Mouse (Mus musculus): ENCODE data around the gene Mrgprd. TPM values are rescaled to one million over a fixed set of nuclear protein-coding genes. Genes with fewer than 3 reads are reported as not detected.

Gene Mrgprd
- polyA plus RNA-seq, 1 experiment, result not detected

- no peaks in the 10 kb centered on the region for H3K27me3 ChIP-seq (ENCODE audit: control insufficient read depth, insufficient read depth, low read length)
- TF ChIP-seq CTCF (IDR thresholded peaks at IDR 0.05; ENCODE audit: control insufficient read depth, insufficient read depth, insufficient replicate concordance, low read depth, low read length) (no peak), POLR2A (IDR thresholded peaks at IDR 0.05; ENCODE audit: control insufficient read depth, low read depth, low read length) (no peak)
- H3K27ac ChIP-seq (ENCODE audit: control insufficient read depth, insufficient read depth, low read depth, low read length), result no peak overlapping the region
- no peak overlapping the region for H3K4me3 ChIP-seq (ENCODE audit: control insufficient read depth, low read depth, low read length)
- no peaks in the 10 kb centered on the region for H3K36me3 ChIP-seq (ENCODE audit: control insufficient read depth, insufficient read depth, low read length)
- H3K4me1 ChIP-seq (ENCODE audit: control insufficient read depth, insufficient read depth, low read length), result no peaks in the 10 kb centered on the region
These were observed 17.9 kb downstream of the Mrgprd start for GRCm38 (mm10) chr7:145332376-145333041.

- H3K36me3 ChIP-seq (ENCODE audit: control insufficient read depth, insufficient read depth, low read length), result no peaks in the 10 kb centered on the region
These were observed 19.3 kb downstream of the Mrgprd start for GRCm38 (mm10) chr7:145333936-145334335.

GRCm38 (mm10) chr7:145334428-145335027, 19.9 kb downstream of the Mrgprd start:
- TF ChIP-seq POLR2A (IDR thresholded peaks at IDR 0.05; ENCODE audit: control insufficient read depth, low read depth, low read length), result no peak
- TF ChIP-seq CTCF (IDR thresholded peaks at IDR 0.05; ENCODE audit: control insufficient read depth, insufficient read depth, insufficient replicate concordance, low read depth, low read length), result no peak
- Histone ChIP-seq H3K27ac (ENCODE audit: control insufficient read depth, insufficient read depth, low read depth, low read length) (no peak overlapping the region), H3K36me3 (ENCODE audit: control insufficient read depth, insufficient read depth, low read length) (no peaks in the 10 kb centered on the region), H3K27me3 (ENCODE audit: control insufficient read depth, insufficient read depth, low read length) (no peaks in the 10 kb centered on the region), H3K4me1 (ENCODE audit: control insufficient read depth, insufficient read depth, low read length) (no peaks in the 10 kb centered on the region), H3K4me3 (ENCODE audit: control insufficient read depth, low read depth, low read length) (no peak overlapping the region)

More at GRCm38 (mm10) chr7:145333936-145334335, 19.3 kb downstream of the Mrgprd start:
- Histone ChIP-seq H3K4me3 (ENCODE audit: control insufficient read depth, low read depth, low read length) (no peak overlapping the region), H3K4me1 (ENCODE audit: control insufficient read depth, insufficient read depth, low read length) (no peaks in the 10 kb centered on the region), H3K27ac (ENCODE audit: control insufficient read depth, insufficient read depth, low read depth, low read length) (no peak overlapping the region), H3K27me3 (ENCODE audit: control insufficient read depth, insufficient read depth, low read length) (no peaks in the 10 kb centered on the region)
- no peak for TF ChIP-seq CTCF (IDR thresholded peaks at IDR 0.05; ENCODE audit: control insufficient read depth, insufficient read depth, insufficient replicate concordance, low read depth, low read length)
- TF ChIP-seq POLR2A (IDR thresholded peaks at IDR 0.05; ENCODE audit: control insufficient read depth, low read depth, low read length), result no peak

- H3K4me1 ChIP-seq (ENCODE audit: control insufficient read depth, insufficient read depth, low read length), result no peaks in the 10 kb centered on the region
- H3K4me3 ChIP-seq (ENCODE audit: control insufficient read depth, low read depth, low read length), result no peak overlapping the region
- no peaks in the 10 kb centered on the region for H3K36me3 ChIP-seq (ENCODE audit: control insufficient read depth, insufficient read depth, low read length)
- H3K27me3 ChIP-seq (ENCODE audit: control insufficient read depth, insufficient read depth, low read length), result no peaks in the 10 kb centered on the region
- no peak overlapping the region for H3K27ac ChIP-seq (ENCODE audit: control insufficient read depth, insufficient read depth, low read depth, low read length)
- no peak for TF ChIP-seq CTCF (IDR thresholded peaks at IDR 0.05; ENCODE audit: control insufficient read depth, insufficient read depth, insufficient replicate concordance, low read depth, low read length)
- TF ChIP-seq POLR2A (IDR thresholded peaks at IDR 0.05; ENCODE audit: control insufficient read depth, low read depth, low read length), result no peak
These were observed 20.6 kb downstream of the Mrgprd start for GRCm38 (mm10) chr7:145335199-145335598.

GRCm38 (mm10) chr7:145335616-145336332, 21.1 kb downstream of the Mrgprd start:
- H3K4me3 ChIP-seq (ENCODE audit: control insufficient read depth, low read depth, low read length), result no peak overlapping the region
- H3K27me3 ChIP-seq (ENCODE audit: control insufficient read depth, insufficient read depth, low read length), result no peaks in the 10 kb centered on the region
- H3K27ac ChIP-seq (ENCODE audit: control insufficient read depth, insufficient read depth, low read depth, low read length), result no peak overlapping the region
- TF ChIP-seq POLR2A (IDR thresholded peaks at IDR 0.05; ENCODE audit: control insufficient read depth, low read depth, low read length), result no peak
- no peak for TF ChIP-seq CTCF (IDR thresholded peaks at IDR 0.05; ENCODE audit: control insufficient read depth, insufficient read depth, insufficient replicate concordance, low read depth, low read length)
- H3K36me3 ChIP-seq (ENCODE audit: control insufficient read depth, insufficient read depth, low read length), result no peaks in the 10 kb centered on the region
- H3K4me1 ChIP-seq (ENCODE audit: control insufficient read depth, insufficient read depth, low read length), result no peaks in the 10 kb centered on the region

GRCm38 (mm10) chr7:145337889-145338288, 23.3 kb downstream of the Mrgprd start:
- Histone ChIP-seq H3K36me3 (ENCODE audit: control insufficient read depth, insufficient read depth, low read length) (no peaks in the 10 kb centered on the region), H3K27me3 (ENCODE audit: control insufficient read depth, insufficient read depth, low read length) (no peaks in the 10 kb centered on the region), H3K4me1 (ENCODE audit: control insufficient read depth, insufficient read depth, low read length) (no peaks in the 10 kb centered on the region), H3K27ac (ENCODE audit: control insufficient read depth, insufficient read depth, low read depth, low read length) (no peak overlapping the region), H3K4me3 (ENCODE audit: control insufficient read depth, low read depth, low read length) (no peak overlapping the region)
- TF ChIP-seq CTCF (IDR thresholded peaks at IDR 0.05; ENCODE audit: control insufficient read depth, insufficient read depth, insufficient replicate concordance, low read depth, low read length) (no peak), POLR2A (IDR thresholded peaks at IDR 0.05; ENCODE audit: control insufficient read depth, low read depth, low read length) (no peak)

GRCm38 (mm10) chr7:145340248-145340904, 25.7 kb downstream of the Mrgprd start:
- H3K4me3 ChIP-seq (ENCODE audit: control insufficient read depth, low read depth, low read length), result no peak overlapping the region
- no peaks in the 10 kb centered on the region for H3K27me3 ChIP-seq (ENCODE audit: control insufficient read depth, insufficient read depth, low read length)
- no peaks in the 10 kb centered on the region for H3K36me3 ChIP-seq (ENCODE audit: control insufficient read depth, insufficient read depth, low read length)
- no peak for TF ChIP-seq CTCF (IDR thresholded peaks at IDR 0.05; ENCODE audit: control insufficient read depth, insufficient read depth, insufficient replicate concordance, low read depth, low read length)
- no peak for TF ChIP-seq POLR2A (IDR thresholded peaks at IDR 0.05; ENCODE audit: control insufficient read depth, low read depth, low read length)
- no peaks in the 10 kb centered on the region for H3K4me1 ChIP-seq (ENCODE audit: control insufficient read depth, insufficient read depth, low read length)
- no peak overlapping the region for H3K27ac ChIP-seq (ENCODE audit: control insufficient read depth, insufficient read depth, low read depth, low read length)

Other genes starting within 250 kb of the Mrgprd start
- gene 1810010D01Rik, start 106.7 kb upstream of the Mrgprd start, polyA plus RNA-seq (2012; rRNA removed), result 0.40 and 0.76 TPM in 2 replicates
- 15.3 and 16.8 TPM in 2 replicates for gene Tpcn2, start 30.8 kb upstream of the Mrgprd start, polyA plus RNA-seq (2012; rRNA removed)
- 1.1 and 1.2 TPM in 2 replicates for gene Mrgprf, start 14.0 kb upstream of the Mrgprd start, polyA plus RNA-seq (2012; rRNA removed)